Mouse (Mus musculus) liver, embryonic 11.5 days (tissue): Measurements from ENCODE around the gene Mrps5. TPM values are rescaled to one million over a fixed set of nuclear protein-coding genes. Genes with fewer than 3 reads are reported as not detected.

Experiments used
- ATAC-seq: fragments of 200-750 bp; cut with Nextera tagmentation; replicated peaks from 2 replicates; pipeline ENCODE4 v1.8.0; 2017; ENCODE audit warnings: moderate number of reproducible peaks, mild to moderate bottlenecking, moderate TSS enrichment, moderate library complexity; ENCODE audit not compliant: low FRiP score
- DNase-seq: peaks from one replicate; pipeline ENCODE4 v3.0.0-alpha.2; 2017; ENCODE audit warnings: low spot score
- H3K27ac ChIP-seq: fragments of 300-500 bp; sonication (generic); 2 replicates; pipeline ENCODE4 v1.5.1; 2014; ENCODE audit warnings: mild to moderate bottlenecking, low read depth, low read length, control low read depth
- H3K27me3 ChIP-seq: fragments of 300-500 bp; sonication (generic); replicated peaks from 2 replicates; pipeline ENCODE4 v1.6.1; 2014; ENCODE audit warnings: low read length, mixed read lengths; ENCODE audit not compliant: control insufficient read depth, insufficient read depth
- H3K36me3 ChIP-seq: fragments of 300-500 bp; sonication (generic); 2 replicates; pipeline ENCODE4 v1.6.1; 2014; ENCODE audit warnings: mild to moderate bottlenecking, low read length, moderate library complexity, mixed read lengths; ENCODE audit not compliant: control insufficient read depth, insufficient read depth
- H3K4me1 ChIP-seq: fragments of 300-500 bp; sonication (generic); replicated peaks from 2 replicates; pipeline ENCODE4 v1.6.1; 2014; ENCODE audit warnings: low read length, mixed read lengths; ENCODE audit not compliant: control insufficient read depth, insufficient read depth
- H3K4me2 ChIP-seq: fragments of 300-500 bp; sonication (generic); 2 replicates; pipeline ENCODE4 v1.6.1; 2014; ENCODE audit warnings: mild to moderate bottlenecking, control low read depth, moderate library complexity
- H3K4me3 ChIP-seq: fragments of 300-500 bp; sonication (generic); 2 replicates; pipeline ENCODE4 v1.5.1; 2014; ENCODE audit warnings: low read depth, low read length, control low read depth
- H3K9ac ChIP-seq: fragments of 300-500 bp; sonication (generic); 2 replicates; pipeline ENCODE4 v1.6.1; 2014; ENCODE audit warnings: low read depth, low read length, control low read depth
- H3K9me3 ChIP-seq: fragments of 300-500 bp; sonication (generic); 2 replicates; pipeline ENCODE4 v1.6.1; 2016; ENCODE audit warnings: low read length, inconsistent platforms, mixed read lengths; ENCODE audit not compliant: control insufficient read depth
- WGBS: fragments of 180-500 bp; shearing (Covaris S2); extraction: QIAGEN DNeasy Blood & Tissue Kit; methylation state at CpG from one replicate; pipeline ENCODE4 v1.1.7; 2014; 5-methylcytosine and 5-hydroxymethylcytosine counted together
- polyA plus RNA-seq: library from polyadenylated mRNA; unstranded; fragments of >200 nt; fragmentation: Nextera tagmentation; extraction: Ambion mirVana; gene quantifications from 2 replicates; pipeline ENCODE4 v1.2.1, GENCODE M21; 2014

Gene Mrps5
- 202 and 214 TPM in 2 replicates for polyA plus RNA-seq

DNA sequence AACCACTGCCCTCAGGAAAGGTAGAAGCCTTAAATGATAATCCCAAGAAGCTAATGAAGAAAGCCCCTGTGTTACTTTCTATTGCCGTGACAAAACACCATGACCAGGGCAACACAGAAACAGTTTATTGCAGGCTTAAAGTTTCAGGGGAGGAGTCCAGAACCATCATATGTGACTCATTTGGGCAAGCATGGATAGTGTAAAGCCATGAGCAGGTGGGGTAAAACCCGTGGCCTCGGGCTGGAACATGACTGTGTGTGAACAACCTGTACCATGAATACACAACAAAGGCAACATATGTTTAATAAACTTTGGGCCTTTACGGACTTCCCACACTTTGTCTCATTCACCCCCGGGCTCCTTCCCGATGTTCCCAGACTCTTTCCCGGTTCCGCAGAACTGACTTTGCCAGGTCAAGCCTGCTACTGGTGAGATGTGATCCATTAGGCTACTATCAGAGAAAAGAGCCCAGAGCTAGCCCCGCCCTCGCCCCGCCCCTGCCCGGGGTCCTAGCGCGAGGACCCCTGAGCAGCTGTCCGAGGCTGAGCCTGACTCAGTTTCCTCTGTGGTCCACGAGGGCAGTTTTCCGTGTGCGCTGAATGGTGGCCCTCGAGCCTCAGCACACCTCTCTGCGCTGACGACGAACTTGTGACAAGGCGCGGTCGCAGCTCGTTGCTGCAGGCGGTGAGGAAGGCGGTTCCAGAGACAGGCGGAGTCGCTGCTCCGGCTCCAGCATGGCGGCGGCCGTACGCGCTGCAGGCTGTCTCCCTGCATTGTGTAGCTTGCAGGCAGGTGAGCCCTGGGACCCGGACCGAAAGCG, at the start of gene Mrps5, which contains the start of gene Zfp661:
TSS of gene Mrps5 (plus strand) at position 529 of the 820 bp plus-strand sequence.
TSS of gene Zfp661 (minus strand) at position 401 of the 820 bp plus-strand sequence.
- Histone ChIP-seq H3K36me3 (no peaks in the 10 kb centered on the region), H3K9me3 (no peaks in the 10 kb centered on the region), H3K4me3 (peak within 1 kb of the TSS; percentile 87), H3K4me1 (peaks cover 24% of the 10 kb centered on the region), H3K27ac (peak within 1 kb of the TSS; percentile 79), H3K9ac (peak within 1 kb of the TSS; percentile 83), H3K4me2 (peak within 1 kb of the TSS; percentile 71), H3K27me3 (no peaks in the 10 kb centered on the region)
- WGBS: 5% methylated on average over 39 of the region's 39 CpGs
- ATAC-seq: peak; percentile 83
- peak; percentile 89 for DNase-seq

- Histone ChIP-seq H3K4me1 (no peaks in the 10 kb centered on the region), H3K9me3 (no peaks in the 10 kb centered on the region), H3K36me3 (no peaks in the 10 kb centered on the region), H3K27me3 (peaks cover 39% of the 10 kb centered on the region), H3K4me2 (no peak overlapping the region), H3K9ac (no peak overlapping the region), H3K27ac (no peak overlapping the region), H3K4me3 (no peak overlapping the region)
- ATAC-seq: no peak
- whole genome bisulfite sequencing: 61% methylated on average over 3 of the region's 3 CpGs
- DNase-seq: no peak
These were observed 49.5 kb upstream of the Mrps5 start for GRCm38 (mm10) chr2:127537548-127537947.

DNA sequence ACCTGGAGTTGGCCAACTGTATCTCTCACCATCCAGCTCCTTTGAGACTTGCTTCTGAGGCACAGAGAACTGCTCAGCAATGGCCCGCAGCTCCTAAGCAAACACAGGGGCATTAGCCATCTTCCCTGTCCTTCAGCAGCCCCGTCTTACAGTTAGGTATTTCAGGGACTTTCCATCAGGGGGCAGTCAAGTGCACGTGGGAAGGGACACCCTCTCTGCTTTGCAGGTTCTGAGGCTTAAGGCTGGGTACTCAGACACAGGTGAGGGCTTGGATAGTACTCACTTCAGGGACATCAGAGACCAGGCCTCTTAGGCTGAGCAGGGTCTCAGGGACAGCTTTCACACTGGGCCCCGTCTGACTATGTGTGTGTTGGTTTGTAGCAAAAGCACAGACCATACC, 47.5 kb upstream of the Mrps5 start:
- no peak for ATAC-seq
- Histone ChIP-seq H3K4me3 (no peak overlapping the region), H3K9me3 (no peaks in the 10 kb centered on the region), H3K36me3 (no peaks in the 10 kb centered on the region), H3K27ac (no peak overlapping the region), H3K9ac (no peak overlapping the region), H3K4me1 (no peaks in the 10 kb centered on the region), H3K4me2 (no peak overlapping the region), H3K27me3 (peaks cover 48% of the 10 kb centered on the region)
- 20% methylated on average over 4 of the region's 4 CpGs for WGBS
- DNase-seq: no peak

- 8% methylated on average over 29 of the region's 29 CpGs for WGBS
These were observed 45.8 kb upstream of the Mrps5 start, which contains the start of gene Prom2 for GRCm38 (mm10) chr2:127541185-127541584. Prom2 (minus strand) TSS chr2:127541467.

GRCm38 (mm10) chr2:127541697-127542096, 45.3 kb upstream of the Mrps5 start:
- Histone ChIP-seq H3K4me2 (no peak overlapping the region), H3K9me3 (no peaks in the 10 kb centered on the region), H3K4me3 (no peak overlapping the region), H3K4me1 (no peaks in the 10 kb centered on the region), H3K36me3 (no peaks in the 10 kb centered on the region), H3K9ac (no peak overlapping the region), H3K27me3 (peaks cover 48% of the 10 kb centered on the region), H3K27ac (no peak overlapping the region)
- WGBS: 74% methylated on average over 2 of the region's 2 CpGs
- ATAC-seq: no peak
- no peak for DNase-seq

More at GRCm38 (mm10) chr2:127541185-127541584, 45.8 kb upstream of the Mrps5 start, which contains the start of gene Prom2:
- DNase-seq (no peak), ATAC-seq (no peak)
- peak within 1 kb of the TSS; percentile 35 for H3K4me2 ChIP-seq
- H3K36me3 ChIP-seq: no peaks in the 10 kb centered on the region
- no peak within 1 kb of the TSS for H3K9ac ChIP-seq
- H3K27ac ChIP-seq: no peak within 1 kb of the TSS
- H3K9me3 ChIP-seq: no peaks in the 10 kb centered on the region
- H3K27me3 ChIP-seq: peaks cover 48% of the 10 kb centered on the region
- no peaks in the 10 kb centered on the region for H3K4me1 ChIP-seq
- 0 out of 2 replicates have a peak within 1 kb of the TSS, but pooled peaks have one; percentile 5 for H3K4me3 ChIP-seq

DNA sequence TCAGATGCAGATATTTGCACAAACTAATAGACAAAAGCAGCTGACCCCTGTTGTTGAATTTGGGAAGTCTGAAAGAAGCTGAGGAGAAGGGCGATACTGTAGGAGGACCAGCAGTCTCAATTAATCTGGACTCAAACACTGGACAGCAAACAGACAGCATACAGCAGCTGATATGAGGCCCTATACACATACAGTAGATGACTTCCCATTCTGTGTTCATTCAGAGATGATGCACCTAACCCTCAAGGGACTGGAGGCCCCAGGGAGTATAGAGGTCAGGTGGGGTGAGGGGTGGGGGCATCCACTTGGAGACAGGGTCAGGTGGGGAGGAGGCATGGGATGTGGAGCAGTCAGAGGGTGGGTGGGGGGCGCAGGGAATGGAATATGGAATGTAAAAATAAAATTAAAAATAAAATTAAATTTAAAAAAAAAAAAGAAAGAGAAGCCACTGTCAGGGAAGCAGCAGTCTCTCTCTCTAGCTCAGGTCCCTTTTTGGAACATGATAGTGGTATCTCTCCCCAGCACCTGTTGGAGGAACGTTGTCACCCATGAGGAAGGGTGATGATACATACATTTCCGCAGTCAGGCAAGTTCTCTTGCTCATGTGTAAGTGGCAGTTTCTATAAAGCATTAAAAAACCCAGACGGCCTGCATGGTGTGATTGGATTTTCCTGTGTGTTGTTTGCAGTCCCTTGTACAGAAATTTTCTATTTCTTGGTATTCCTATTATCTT, 38.5 kb upstream of the Mrps5 start:
- Histone ChIP-seq H3K9me3 (no peaks in the 10 kb centered on the region), H3K9ac (no peak overlapping the region), H3K27ac (no peak overlapping the region), H3K36me3 (no peaks in the 10 kb centered on the region), H3K27me3 (no peaks in the 10 kb centered on the region; the same call in 1 of the 2 replicates), H3K4me1 (no peaks in the 10 kb centered on the region), H3K4me3 (no peak overlapping the region), H3K4me2 (no peak overlapping the region)
- ATAC-seq: peak; percentile 83
- DNase-seq: no peak
- 47% methylated on average over 5 of the region's 5 CpGs for WGBS

DNA sequence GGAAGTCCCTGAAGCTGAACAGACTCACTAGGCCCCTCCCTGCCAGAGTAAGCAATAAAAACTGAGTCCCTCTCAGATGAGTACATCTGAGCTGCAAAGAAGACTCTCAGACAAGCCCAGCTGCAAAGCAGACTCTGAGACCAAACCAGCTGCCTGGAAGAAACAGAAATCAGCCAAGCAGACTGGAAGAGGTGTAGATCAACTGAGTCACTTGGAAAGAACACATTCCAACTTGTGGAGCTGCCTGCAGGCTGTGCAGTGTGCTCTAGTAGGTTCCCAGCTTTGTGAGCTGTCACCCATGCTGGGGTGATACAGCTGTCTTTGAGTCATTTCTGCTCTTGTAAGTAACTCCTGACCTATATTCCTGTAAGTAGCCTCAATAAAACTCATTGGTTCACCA, 37.3 kb upstream of the Mrps5 start:
- DNase-seq: no peak
- Histone ChIP-seq H3K9me3 (no peaks in the 10 kb centered on the region), H3K9ac (no peak overlapping the region), H3K27ac (no peak overlapping the region), H3K27me3 (no peaks in the 10 kb centered on the region), H3K4me1 (no peaks in the 10 kb centered on the region), H3K36me3 (no peaks in the 10 kb centered on the region), H3K4me2 (no peak overlapping the region), H3K4me3 (no peak overlapping the region)
- ATAC-seq: no peak

DNA sequence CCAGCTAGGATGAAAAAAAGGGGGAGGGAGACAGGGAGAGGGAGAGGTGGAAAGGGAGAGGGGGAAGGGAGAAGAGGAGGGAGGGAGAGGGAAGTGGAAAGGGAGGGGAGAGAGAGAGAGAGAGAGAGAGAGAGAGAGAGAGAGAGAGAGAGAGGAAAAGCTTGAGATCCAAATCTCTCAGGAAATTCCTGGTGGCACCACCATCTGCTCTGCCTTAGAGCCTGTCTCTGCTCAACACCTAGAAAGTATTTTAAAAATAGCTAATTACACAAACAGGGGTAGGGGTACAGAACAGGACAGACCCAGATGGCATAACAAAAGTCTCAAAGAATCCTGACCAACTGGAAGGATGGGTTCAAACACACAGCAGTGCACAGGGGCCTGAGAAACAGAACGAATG, 36.6 kb upstream of the Mrps5 start:
- no peak overlapping the region for H3K4me2 ChIP-seq
- no peaks in the 10 kb centered on the region for H3K4me1 ChIP-seq
- no peaks in the 10 kb centered on the region; the same call in 1 of the 2 replicates for H3K27me3 ChIP-seq
- no peaks in the 10 kb centered on the region for H3K9me3 ChIP-seq
- no peak overlapping the region for H3K9ac ChIP-seq
- no peak overlapping the region for H3K27ac ChIP-seq
- WGBS: 64% methylated on average over 1 of the region's 1 CpGs
- H3K4me3 ChIP-seq: no peak overlapping the region
- ATAC-seq: no peak
- H3K36me3 ChIP-seq: no peaks in the 10 kb centered on the region
- DNase-seq: no peak
